Mouse (Mus musculus): ENCODE results near the gene Zfp652. TPM values are rescaled to one million over a fixed set of nuclear protein-coding genes. Genes with fewer than 3 reads are reported as not detected.

Gene Zfp652
- total and polyA plus RNA-seq, 3 experiments = 3.0 to 9.8 (median 6.2) TPM

DNA sequence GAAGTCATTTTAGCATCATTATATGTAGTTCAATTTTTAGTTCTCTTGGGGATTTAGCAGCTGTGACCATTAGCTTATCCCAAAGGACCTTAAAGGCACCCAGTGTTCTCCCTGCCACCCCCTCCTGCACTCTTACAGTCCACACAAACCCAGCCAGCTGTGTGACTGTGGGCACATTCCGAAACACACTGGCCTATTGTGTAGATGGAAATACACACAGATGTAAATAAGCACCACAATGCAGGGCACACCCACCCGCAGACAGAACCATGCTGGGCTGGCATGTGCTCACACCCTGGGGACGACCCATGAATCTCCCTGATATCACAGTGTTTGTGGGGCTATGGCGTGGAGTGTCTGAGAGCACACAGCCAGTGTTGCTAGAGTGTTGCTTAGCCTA, 99.8 kb downstream of the Zfp652 start:
- dilution Hi-C loops (cut with MboI; ENCODE audit: extremely low pct_ligation_motif_present, extremely low pct_unique_long_range_greater_than_20kb, low sequenced_read_pairs) = no loop called here
- Histone ChIP-seq H3K4me2 (ENCODE audit: insufficient read depth, low read depth, poor library complexity, severe bottlenecking) (no peak overlapping the region), H3K9ac (ENCODE audit: insufficient read depth, low read depth) (no peak overlapping the region), H3K27me3 (replicated peaks) (peaks cover 8% of the 10 kb centered on the region), H3K4me3 (replicated peaks in 1 of 3; ENCODE audit: low read depth in 2 of 3, low read length in 2 of 3, poor library complexity in 1 of 3) (no peak overlapping the region), H3K36me3 (replicated peaks in 1 of 2; ENCODE audit: control insufficient read depth in 1 of 2, insufficient read depth in 1 of 2, low read length in 1 of 2) (no peaks in the 10 kb centered on the region), H3K79me2 (replicated peaks; ENCODE audit: control insufficient read depth, extremely low read depth, insufficient read depth, poor library complexity, severe bottlenecking) (no peaks in the 10 kb centered on the region), H3K27ac (ENCODE audit: insufficient read depth, low read depth) (no peak overlapping the region), H3K9me3 (replicated peaks; ENCODE audit: low read length) (peaks cover 24% of the 10 kb centered on the region), H3K4me1 (ENCODE audit: control insufficient read depth in 1 of 2, insufficient read depth in 2 of 2) (peaks cover 3 to 11% of the 10 kb centered on the region in 2 experiments)
- no peak for DNase-seq (ENCODE audit: extremely low read depth)
- peak; percentile 25; the same call in 1 of the 2 replicates for TF ChIP-seq BHLHE40 (IDR thresholded peaks at IDR 0.05; ENCODE audit: low read depth, low read length)
- no peak for TF ChIP-seq MYC (IDR thresholded peaks at IDR 0.05; ENCODE audit: low read depth, low read length)
- in situ Hi-C loops (cut with MboI; ENCODE audit: low pct_ligation_motif_present, low pct_unique_long_range_greater_than_20kb, low sequenced_read_pairs) = no loop called here

DNA sequence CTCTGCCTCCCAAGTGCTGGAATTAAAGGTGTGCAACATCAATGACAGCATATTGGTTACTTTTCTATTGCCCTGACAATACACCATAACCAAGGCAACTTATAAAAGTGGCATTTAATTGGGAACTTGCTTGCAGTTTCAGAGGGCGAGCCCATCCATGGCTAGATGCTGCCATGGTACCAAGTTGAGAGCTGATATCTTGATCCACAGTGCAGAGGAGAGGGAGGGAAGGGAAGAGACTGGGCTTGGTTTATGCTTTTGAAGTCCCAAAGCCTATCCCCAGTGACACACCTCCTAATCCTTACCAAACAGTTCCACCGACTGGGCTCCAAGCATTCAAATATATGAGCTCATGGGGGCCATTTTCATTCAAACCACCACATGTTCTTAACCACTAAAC, 101.6 kb downstream of the Zfp652 start:
- Histone ChIP-seq H3K27ac (ENCODE audit: insufficient read depth, low read depth) (no peak overlapping the region), H3K4me1 (ENCODE audit: control insufficient read depth in 1 of 2, insufficient read depth in 2 of 2) (peaks cover 3 to 11% of the 10 kb centered on the region in 2 experiments), H3K79me2 (replicated peaks; ENCODE audit: control insufficient read depth, extremely low read depth, insufficient read depth, poor library complexity, severe bottlenecking) (no peaks in the 10 kb centered on the region), H3K4me2 (ENCODE audit: insufficient read depth, low read depth, poor library complexity, severe bottlenecking) (no peak overlapping the region), H3K9me3 (replicated peaks; ENCODE audit: low read length) (peaks cover 14% of the 10 kb centered on the region), H3K36me3 (replicated peaks in 1 of 2; ENCODE audit: control insufficient read depth in 1 of 2, insufficient read depth in 1 of 2, low read length in 1 of 2) (no peaks in the 10 kb centered on the region), H3K9ac (ENCODE audit: insufficient read depth, low read depth) (no peak overlapping the region), H3K4me3 (replicated peaks in 1 of 3; ENCODE audit: low read depth in 2 of 3, low read length in 2 of 3, poor library complexity in 1 of 3) (no peak overlapping the region), H3K27me3 (replicated peaks) (peaks cover 13% of the 10 kb centered on the region)
- DNase-seq (ENCODE audit: extremely low read depth) = no peak
- no peak for TF ChIP-seq ELF1 (IDR thresholded peaks at IDR 0.05; ENCODE audit: low read depth, low read length)
- TF ChIP-seq HCFC1 (IDR thresholded peaks at IDR 0.05; ENCODE audit: low read depth, low read length) = no peak
- in situ Hi-C loops (cut with MboI; ENCODE audit: low pct_ligation_motif_present, low pct_unique_long_range_greater_than_20kb, low sequenced_read_pairs) (no loop called here), dilution Hi-C loops (cut with MboI; ENCODE audit: extremely low pct_ligation_motif_present, extremely low pct_unique_long_range_greater_than_20kb, low sequenced_read_pairs) (no loop called here)

DNA sequence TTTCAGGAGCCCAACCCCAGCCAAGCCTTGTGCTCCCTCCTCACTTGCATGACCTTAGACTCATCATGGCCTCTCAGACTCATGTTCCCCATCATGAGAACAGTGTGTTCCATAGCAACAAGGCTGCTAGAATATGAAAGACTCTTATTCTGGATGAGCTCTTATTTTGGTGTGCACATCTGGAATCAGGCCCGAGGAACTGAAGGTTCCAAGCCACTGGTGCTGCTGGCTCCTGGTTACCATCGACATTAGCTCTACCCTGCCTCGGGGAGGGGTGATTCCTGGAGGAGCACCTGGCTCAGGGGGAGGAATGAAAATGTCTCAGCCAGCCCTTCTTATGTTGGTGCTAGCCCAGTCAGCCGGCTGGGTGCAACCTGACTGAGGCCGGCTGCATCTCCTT, 102.4 kb downstream of the Zfp652 start:
- Histone ChIP-seq H3K9ac (ENCODE audit: insufficient read depth, low read depth) (no peak overlapping the region), H3K27ac (ENCODE audit: insufficient read depth, low read depth) (no peak overlapping the region), H3K36me3 (replicated peaks in 1 of 2; ENCODE audit: control insufficient read depth in 1 of 2, insufficient read depth in 1 of 2, low read length in 1 of 2) (no peaks in the 10 kb centered on the region), H3K9me3 (replicated peaks; ENCODE audit: low read length) (peaks cover 14% of the 10 kb centered on the region), H3K4me2 (ENCODE audit: insufficient read depth, low read depth, poor library complexity, severe bottlenecking) (no peak overlapping the region), H3K4me1 (ENCODE audit: control insufficient read depth in 1 of 2, insufficient read depth in 2 of 2) (peaks cover 3 to 11% of the 10 kb centered on the region in 2 experiments), H3K27me3 (replicated peaks) (peaks cover 15% of the 10 kb centered on the region), H3K4me3 (replicated peaks in 1 of 3; ENCODE audit: low read depth in 2 of 3, low read length in 2 of 3, poor library complexity in 1 of 3) (no peak overlapping the region), H3K79me2 (replicated peaks; ENCODE audit: control insufficient read depth, extremely low read depth, insufficient read depth, poor library complexity, severe bottlenecking) (no peaks in the 10 kb centered on the region)
- dilution Hi-C loops (cut with MboI; ENCODE audit: extremely low pct_ligation_motif_present, extremely low pct_unique_long_range_greater_than_20kb, low sequenced_read_pairs) = no loop called here
- no peak for TF ChIP-seq MAFK (IDR thresholded peaks at IDR 0.05; ENCODE audit: insufficient replicate concordance, low read length)
- no peak for TF ChIP-seq MXI1 (IDR thresholded peaks at IDR 0.05; ENCODE audit: low read depth, low read length)
- no peak for TF ChIP-seq JUND (conservative IDR thresholded peaks at IDR 0.05; ENCODE audit: low read depth, low read length)
- TF ChIP-seq CHD2 (IDR thresholded peaks at IDR 0.05; ENCODE audit: low read length) = no peak
- TF ChIP-seq PAX5 (IDR thresholded peaks at IDR 0.05; ENCODE audit: low read length) = no peak
- TF ChIP-seq USF1 (IDR thresholded peaks at IDR 0.05; ENCODE audit: low read depth, low read length) = no peak
- no peak for TF ChIP-seq EP300 (IDR thresholded peaks at IDR 0.05; ENCODE audit: low read length)
- TF ChIP-seq USF2 (conservative IDR thresholded peaks at IDR 0.05; ENCODE audit: low read depth, low read length) = no peak
- DNase-seq (ENCODE audit: extremely low read depth) = no peak
- in situ Hi-C loops (cut with MboI; ENCODE audit: low pct_ligation_motif_present, low pct_unique_long_range_greater_than_20kb, low sequenced_read_pairs) = loop anchor here (5.0 kb wide), 1 partner anchor 33 kb away; no protein-coding TSS in a partner anchor

All from CH12.LX (cell line).